In the genomic region with DNA sequence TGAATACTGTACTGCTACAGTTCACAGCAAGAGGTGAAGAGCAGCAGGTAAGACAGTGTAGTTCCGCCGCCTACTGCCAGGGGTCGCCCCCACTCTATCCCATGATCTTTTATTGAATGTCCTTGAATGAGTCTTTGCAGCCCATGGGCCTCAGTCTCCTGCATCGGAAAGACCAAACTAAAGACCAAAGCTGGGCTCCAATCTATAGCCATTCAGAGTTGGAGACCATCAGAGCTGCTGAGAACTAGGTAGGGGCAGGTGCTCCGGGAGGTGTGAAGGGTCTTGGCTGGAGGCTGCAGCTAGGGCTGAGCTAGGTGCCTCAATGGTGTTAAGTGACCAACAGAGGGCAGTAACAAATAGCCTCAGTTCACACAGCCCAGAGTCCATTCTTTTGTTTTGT, we compare ENCODE assay signal across 8 mouse cellular contexts. TPM values are rescaled to one million over a fixed set of nuclear protein-coding genes. Genes with fewer than 3 reads are reported as not detected.
DNase-seq lines count a peak whose midpoint lies in the region; ATAC-seq and TF ChIP-seq lines count a peak whose summit lies in the region.

No protein-coding gene starts in this region.

- peaks cover 6% of the 10 kb centered on the region; the same call in 1 of the 2 replicates for H3K9me3 ChIP-seq in kidney, embryonic 14.5 days (ENCODE audit: control insufficient read depth, low read length)
- H3K9me3 ChIP-seq in lung, embryonic 16.5 days (ENCODE audit: control insufficient read depth, low read length): peaks cover 6% of the 10 kb centered on the region
- H3K9me3 ChIP-seq in stomach, postnatal 0 days (ENCODE audit: control insufficient read depth, low read length): no peaks in the 10 kb centered on the region

- no peak for TF ChIP-seq POLR2A in cerebellum, adult 2 months (IDR thresholded peaks at IDR 0.05; ENCODE audit: borderline replicate concordance, insufficient read depth, low read length)

- TF ChIP-seq EP300 in stomach, postnatal 0 days (optimal IDR thresholded peaks at IDR 0.05): no peak

- 0 out of 2 replicates have a peak, but pooled peaks have one; percentile 48 for ATAC-seq in erythroblast, adult 5-6 weeks (replicated peaks; ENCODE audit: low FRiP score, poor library complexity, severe bottlenecking)
- ATAC-seq in kidney, embryonic 14.5 days (ENCODE audit: low FRiP score, low TSS enrichment): peak; percentile 60; the same call in 1 of the 2 replicates
- peak; percentile 67; the same call in 1 of the 2 replicates for ATAC-seq in lung, embryonic 16.5 days (ENCODE audit: low read depth)
- peak; percentile 34 for ATAC-seq in stomach, postnatal 0 days (ENCODE audit: low FRiP score, low TSS enrichment)

- peaks cover 8% of the 10 kb centered on the region for H3K4me1 ChIP-seq in cerebellum, adult 2 months (ENCODE audit: control insufficient read depth, insufficient read depth, low read length)
- no peaks in the 10 kb centered on the region for H3K4me1 ChIP-seq in kidney, embryonic 14.5 days (ENCODE audit: control insufficient read depth, insufficient read depth, low read length)
- H3K4me1 ChIP-seq in lung, embryonic 16.5 days (replicated peaks; ENCODE audit: control insufficient read depth, insufficient read depth, low read length): no peaks in the 10 kb centered on the region
- H3K4me1 ChIP-seq in stomach, postnatal 0 days (replicated peaks; ENCODE audit: control insufficient read depth, insufficient read depth): no peaks in the 10 kb centered on the region

- H3K4me2 ChIP-seq in kidney, embryonic 14.5 days (replicated peaks; ENCODE audit: low read depth, low read length): no peak overlapping the region
- no peak overlapping the region for H3K4me2 ChIP-seq in lung, embryonic 16.5 days (ENCODE audit: low read depth, low read length)
- H3K4me2 ChIP-seq in stomach, postnatal 0 days (replicated peaks; ENCODE audit: low read depth): no peak overlapping the region

- H3K4me3 ChIP-seq in cerebellum, adult 2 months (replicated peaks; ENCODE audit: insufficient read depth, low read depth, low read length): no peak overlapping the region
- H3K4me3 ChIP-seq in kidney, embryonic 14.5 days (ENCODE audit: low read length): no peak overlapping the region
- H3K4me3 ChIP-seq in lung, embryonic 16.5 days (ENCODE audit: low read length): no peak overlapping the region
- no peak overlapping the region for H3K4me3 ChIP-seq in stomach, postnatal 0 days (ENCODE audit: low read depth, low read length)

- peak; percentile 63 for TF ChIP-seq CTCF in cerebellum, adult 2 months (IDR thresholded peaks at IDR 0.05; ENCODE audit: borderline replicate concordance, insufficient read depth, low read depth, low read length)
- peak; percentile 78 for TF ChIP-seq CTCF in stomach, postnatal 0 days (IDR thresholded peaks at IDR 0.05; ENCODE audit: low read depth)

- DNase-seq in cerebellum, adult 2 months: peak in 1 of 2 experiments; percentile 30
- DNase-seq in cerebellum, adult 9-11 months: no peak
- peak; percentile 44 for DNase-seq in urinary bladder, postnatal 25 days (ENCODE audit: low spot score)
- DNase-seq in urinary bladder, postnatal 4 days (ENCODE audit: low spot score in 2 of 2): no peak
- DNase-seq in stomach, postnatal 0 days (ENCODE audit: low spot score): peak; percentile 86

- no peak overlapping the region for H3K27ac ChIP-seq in cerebellum, adult 2 months (ENCODE audit: insufficient read depth, low read length)
- no peak overlapping the region for H3K27ac ChIP-seq in kidney, embryonic 14.5 days (ENCODE audit: low read depth, low read length)
- H3K27ac ChIP-seq in lung, embryonic 16.5 days (ENCODE audit: low read length): no peak overlapping the region
- H3K27ac ChIP-seq in stomach, postnatal 0 days (replicated peaks): peak overlapping the region; percentile 67

- 60% methylated on average over 5 of the region's 5 CpGs for WGBS in cerebellum, adult 2 months
- WGBS in kidney, embryonic 14.5 days: 70% methylated on average over 5 of the region's 5 CpGs
- WGBS in lung, embryonic 16.5 days: 63% methylated on average over 5 of the region's 5 CpGs
- WGBS in stomach, postnatal 0 days: 70% methylated on average over 5 of the region's 5 CpGs

- no peaks in the 10 kb centered on the region for H3K27me3 ChIP-seq in cerebellum, adult 2 months (ENCODE audit: control insufficient read depth, insufficient read depth, low read length)
- no peaks in the 10 kb centered on the region for H3K27me3 ChIP-seq in kidney, embryonic 14.5 days (ENCODE audit: control insufficient read depth, insufficient read depth, low read length)
- H3K27me3 ChIP-seq in lung, embryonic 16.5 days (ENCODE audit: control insufficient read depth, insufficient read depth, low read depth, low read length): no peaks in the 10 kb centered on the region
- no peaks in the 10 kb centered on the region for H3K27me3 ChIP-seq in stomach, postnatal 0 days (ENCODE audit: control insufficient read depth, insufficient read depth, low read length)

- H3K36me3 ChIP-seq in kidney, embryonic 14.5 days (ENCODE audit: control insufficient read depth, insufficient read depth, low read length): peaks cover 76% of the 10 kb centered on the region
- H3K36me3 ChIP-seq in lung, embryonic 16.5 days (ENCODE audit: control insufficient read depth, insufficient read depth, low read length): peaks cover 59% of the 10 kb centered on the region
- H3K36me3 ChIP-seq in stomach, postnatal 0 days (ENCODE audit: control insufficient read depth, insufficient read depth, low read length): peaks cover 18% of the 10 kb centered on the region

- no peak overlapping the region for H3K9ac ChIP-seq in kidney, embryonic 14.5 days (ENCODE audit: low read depth, low read length)
- H3K9ac ChIP-seq in lung, embryonic 16.5 days (ENCODE audit: low read length): no peak overlapping the region
- H3K9ac ChIP-seq in stomach, postnatal 0 days (ENCODE audit: low read length): no peak overlapping the region

RNA-seq across cellular contexts. Expression of gene Ppp6r3, which starts 48.3 kb away (rescaled TPM):
- 95.8 and 101 TPM in 2 replicates for polyA plus RNA-seq in cerebellum, adult 2 months (2012; rRNA removed)
- 44.9 and 51.7 TPM in 2 replicates for total RNA-seq in erythroblast, adult 5-6 weeks (2015; ENCODE audit: low replicate concordance)
- 65.2 and 83.5 TPM in 2 replicates for total RNA-seq in erythroblast, adult 5-6 weeks (2017; ENCODE audit: low replicate concordance)
- polyA plus RNA-seq in kidney, embryonic 14.5 days (2014; fragmentation: Nextera tagmentation; extraction: Ambion mirVana): 44.8 and 81.1 TPM in 2 replicates
- 65.0 and 66.2 TPM in 2 replicates for polyA plus RNA-seq in lung, embryonic 16.5 days (2015; fragmentation: Nextera tagmentation; extraction: Ambion mirVana)
- 18.6 and 20.5 TPM in 2 replicates for polyA plus RNA-seq in stomach, postnatal 0 days (2015; fragmentation: Nextera tagmentation; extraction: Ambion mirVana)

Comparison
In these comparisons a context has a peak if more than half of its experiments do, and no peak if none do; other contexts are left out.
1. DNase-seq: peak in urinary bladder, postnatal 25 days (single experiment) and stomach, postnatal 0 days (single experiment); none in cerebellum, adult 9-11 months (single experiment) and urinary bladder, postnatal 4 days (0 of 2).
2. Peak in every context shown above with its lines, with median percentiles within 50 percentile points of each other: ATAC-seq.